Mouse (Mus musculus): ENCODE measurements around the gene Syt7.

Gene Syt7

DNA sequence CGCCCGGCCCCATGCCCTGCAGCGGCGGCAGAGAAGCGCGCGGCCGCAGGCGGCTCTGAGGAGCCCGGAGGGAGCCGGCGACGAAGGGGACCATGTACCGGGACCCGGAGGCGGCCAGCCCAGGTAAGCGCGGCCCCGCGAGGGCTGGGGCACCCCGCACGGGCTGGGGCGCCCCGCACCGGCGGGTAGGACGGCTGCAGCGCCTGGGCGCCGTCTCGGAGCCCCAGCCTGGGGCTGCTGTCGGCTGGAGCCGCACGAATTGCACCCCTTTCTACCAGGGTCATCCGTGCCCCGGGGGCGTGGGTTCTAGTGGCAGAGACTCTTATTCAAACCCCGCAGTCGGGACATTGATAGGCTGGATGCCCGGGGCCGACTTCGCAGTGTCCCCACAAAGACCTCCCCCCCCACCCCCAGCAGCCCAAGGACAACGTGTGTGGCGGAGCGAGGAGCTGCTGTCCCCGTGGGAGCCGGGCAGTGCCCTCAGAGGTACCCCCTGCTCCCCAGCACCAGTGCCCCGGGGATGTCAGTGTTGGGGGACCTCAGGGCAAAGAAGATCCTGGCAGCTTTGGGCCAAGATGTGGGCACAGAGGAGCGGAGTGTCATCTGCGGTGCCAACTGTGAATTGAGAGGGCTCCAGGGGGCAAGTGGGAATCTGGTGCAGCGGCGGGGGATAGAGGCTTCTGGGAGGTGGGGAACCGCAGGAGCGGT lies 655 bp downstream of the Syt7 start:
- DNase-seq = peak in 1 of 2 experiments; percentile 39

DNA sequence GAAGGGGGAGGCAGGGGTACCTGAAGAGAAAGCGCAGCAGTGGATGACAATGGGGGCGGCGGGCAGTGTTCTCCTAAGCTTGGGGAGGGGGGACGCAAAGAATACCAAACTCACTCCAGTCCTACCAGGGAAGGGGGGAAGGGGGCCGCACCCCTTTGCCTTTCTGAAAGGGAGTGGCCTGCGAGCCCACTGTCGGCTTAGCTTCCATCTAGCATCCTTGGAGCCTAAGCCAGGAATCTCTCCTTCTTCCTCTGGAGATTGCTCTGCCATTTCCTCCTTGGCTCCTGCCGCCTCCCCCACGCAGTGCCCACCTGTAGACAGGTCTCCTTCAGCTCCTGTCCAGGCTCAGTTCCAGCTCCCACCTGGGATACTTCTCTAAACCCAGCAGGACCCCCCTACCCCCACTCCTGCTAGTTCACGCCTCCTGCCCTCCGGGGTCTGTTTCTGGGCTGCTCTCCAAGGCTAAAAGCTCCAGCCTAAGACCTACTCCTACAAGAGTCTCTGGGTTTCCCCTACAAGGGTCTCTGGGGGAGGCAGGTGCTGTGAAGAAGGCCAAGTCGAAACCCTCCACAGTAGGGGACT lies 1.3 kb downstream of the Syt7 start:
- DNase-seq = no peak

DNA sequence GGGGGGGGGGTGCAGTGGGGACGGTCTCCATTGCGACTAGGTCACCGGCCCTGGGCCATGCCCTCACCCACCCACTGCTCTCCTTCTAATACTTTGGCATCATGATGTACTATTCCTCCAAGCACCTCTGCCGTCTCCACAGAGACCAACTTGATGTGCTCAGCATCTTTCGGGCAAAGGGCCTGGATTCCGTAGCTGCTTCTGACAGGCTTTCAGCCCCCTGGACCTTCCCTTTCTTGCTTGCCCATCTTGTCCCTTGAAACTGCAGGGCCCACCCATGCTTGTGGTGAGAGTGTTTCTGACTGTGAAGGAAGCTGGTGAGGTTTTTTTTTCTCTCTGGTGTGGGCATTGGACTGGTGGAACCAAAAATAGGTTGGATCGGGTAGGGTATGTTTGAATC lies 2.1 kb downstream of the Syt7 start:
- DNase-seq = no peak

DNA sequence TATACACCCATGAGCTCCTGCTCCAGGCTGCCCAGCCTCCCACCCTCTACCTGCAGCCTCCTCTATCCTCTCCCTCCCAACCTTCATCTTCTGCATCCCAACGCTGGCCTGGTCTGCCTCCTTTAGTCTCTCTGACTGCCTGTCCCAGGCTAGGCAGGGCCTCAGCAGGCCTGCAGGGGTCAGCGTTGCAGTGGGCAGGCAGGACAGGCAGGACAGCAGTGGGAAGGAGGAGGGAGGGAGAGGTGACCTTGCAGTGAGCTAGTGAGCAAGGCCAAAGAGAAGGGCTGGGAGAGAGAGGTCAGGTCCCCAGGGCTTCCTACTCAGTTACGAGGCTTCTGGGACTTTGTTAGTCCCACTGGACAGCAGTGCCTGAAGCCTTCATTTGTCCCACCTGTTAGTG lies 3.1 kb downstream of the Syt7 start:
- DNase-seq = peak; percentile 43 to 70

DNA sequence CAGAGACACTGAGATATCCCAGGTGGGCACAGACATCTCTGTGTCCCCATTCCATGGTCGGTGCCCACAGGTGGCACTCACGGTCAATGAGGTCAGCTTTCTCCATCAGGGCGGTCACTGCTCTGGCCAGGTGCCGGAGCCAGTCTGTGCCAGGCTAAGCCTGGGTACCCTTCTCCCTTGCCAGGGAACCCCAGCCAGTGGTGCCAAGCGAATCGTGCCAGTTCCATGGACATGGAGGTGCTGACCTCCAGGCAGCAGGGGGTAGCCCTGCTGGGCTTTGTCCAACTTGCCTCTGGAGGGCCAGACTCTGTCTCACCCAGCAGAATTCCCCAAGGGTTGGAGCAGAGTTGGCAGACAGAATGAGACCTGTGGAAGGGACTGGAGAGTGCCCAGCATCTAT lies 4.6 kb downstream of the Syt7 start:
- peak in 1 of 2 experiments; percentile 60 for DNase-seq

DNA sequence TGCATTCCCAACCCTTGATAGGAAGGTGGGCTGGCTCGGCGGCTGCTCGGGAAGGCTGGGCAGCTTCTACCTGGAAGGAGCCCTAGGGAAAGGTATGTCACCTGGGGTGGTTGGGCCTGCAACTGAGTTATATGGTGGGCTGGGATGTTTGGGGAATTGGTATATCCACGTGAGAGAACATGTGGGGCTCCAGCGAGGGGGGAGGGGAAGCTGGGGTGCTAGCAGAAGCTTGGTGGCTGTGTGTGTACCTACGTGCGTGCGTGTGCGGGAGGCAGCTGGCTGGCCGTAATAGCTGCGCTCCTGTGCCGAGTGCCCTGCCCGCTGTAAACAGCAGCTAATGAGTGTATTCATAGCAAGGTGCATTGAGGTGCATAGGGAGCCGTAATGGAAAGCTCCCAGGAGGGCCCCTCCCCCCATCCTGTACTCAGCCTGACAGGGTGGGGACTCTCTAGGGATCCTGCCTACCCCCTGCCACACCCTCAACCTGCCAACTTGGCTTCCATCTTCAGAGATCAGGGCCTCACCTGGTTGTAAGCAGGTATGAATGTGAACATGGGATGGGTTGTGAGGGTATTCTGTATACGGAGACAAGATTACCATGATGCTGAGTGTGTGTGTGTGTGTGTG lies 5.1 kb downstream of the Syt7 start:
- DNase-seq = no peak

DNA sequence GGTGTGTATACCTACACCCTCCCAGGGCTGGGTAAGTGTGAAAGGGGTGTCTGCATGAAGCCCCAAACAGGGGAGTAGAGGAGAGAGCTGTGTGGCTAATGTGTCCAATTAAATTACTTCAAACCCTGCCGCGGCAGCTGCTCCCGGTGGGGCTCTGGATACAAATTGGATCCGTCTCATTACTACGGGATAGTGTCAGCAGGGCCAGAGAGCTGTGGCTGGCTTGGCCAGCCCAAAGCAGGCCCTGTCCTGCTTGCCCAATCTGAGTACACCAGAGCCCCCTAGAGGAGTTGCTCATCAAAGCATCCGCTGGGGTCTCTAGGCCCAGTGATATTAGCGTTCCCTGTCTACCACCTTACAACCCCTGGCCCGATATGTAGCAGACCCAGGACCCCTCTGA lies 6.3 kb downstream of the Syt7 start:
- no peak for DNase-seq

DNA sequence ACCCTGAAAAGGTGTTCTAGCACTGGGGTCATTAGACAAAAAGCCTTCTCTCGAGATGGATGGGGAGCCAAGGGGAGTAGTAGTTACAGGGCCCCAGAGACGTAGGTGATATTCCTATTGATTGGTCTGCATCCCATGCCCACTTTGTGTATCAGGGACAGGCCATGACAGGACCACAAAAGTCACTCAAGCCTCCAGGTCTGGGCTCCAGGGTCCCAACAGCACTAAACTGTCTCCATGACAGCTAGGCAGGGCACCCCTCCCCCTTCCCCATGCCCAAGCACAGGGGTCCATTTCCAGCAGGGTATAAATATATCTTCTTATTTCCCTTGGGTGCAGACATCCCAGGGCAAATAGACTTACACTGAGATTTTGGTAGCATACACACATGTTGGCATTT lies 8.1 kb downstream of the Syt7 start:
- no peak for DNase-seq

DNA sequence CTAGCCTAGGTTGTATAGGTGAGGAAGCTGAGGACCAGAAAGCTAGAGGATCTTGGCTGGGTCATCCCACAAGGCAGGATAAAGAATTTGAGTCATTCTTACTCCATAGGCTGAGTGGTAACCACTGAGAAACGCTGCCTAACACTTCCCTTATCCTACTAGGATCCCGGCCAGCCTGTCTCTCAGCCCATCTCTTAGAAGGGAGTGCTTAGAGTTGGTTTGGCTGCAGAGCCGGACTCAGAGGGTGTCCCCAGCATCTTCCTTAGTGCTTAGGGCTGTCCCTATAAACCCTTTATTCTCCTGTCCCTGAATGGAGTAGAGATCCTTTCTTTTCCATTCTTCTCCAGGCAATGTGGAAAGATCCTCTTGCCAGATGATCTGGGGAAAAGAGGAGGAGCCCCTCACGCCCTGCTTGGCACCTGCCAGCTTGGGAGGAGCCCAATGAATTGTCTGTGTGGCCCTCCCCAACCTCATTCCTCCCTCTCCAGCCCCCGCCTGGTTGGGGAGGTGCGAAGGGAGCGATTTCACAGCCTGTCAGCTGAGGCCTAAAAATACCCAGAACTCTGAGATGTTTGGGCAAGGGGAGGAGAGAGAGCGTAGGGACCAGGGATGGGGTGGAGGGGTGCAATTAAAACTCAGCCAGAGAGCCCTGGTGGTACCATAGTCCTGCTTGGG lies 8.7 kb downstream of the Syt7 start:
- DNase-seq = no peak

DNA sequence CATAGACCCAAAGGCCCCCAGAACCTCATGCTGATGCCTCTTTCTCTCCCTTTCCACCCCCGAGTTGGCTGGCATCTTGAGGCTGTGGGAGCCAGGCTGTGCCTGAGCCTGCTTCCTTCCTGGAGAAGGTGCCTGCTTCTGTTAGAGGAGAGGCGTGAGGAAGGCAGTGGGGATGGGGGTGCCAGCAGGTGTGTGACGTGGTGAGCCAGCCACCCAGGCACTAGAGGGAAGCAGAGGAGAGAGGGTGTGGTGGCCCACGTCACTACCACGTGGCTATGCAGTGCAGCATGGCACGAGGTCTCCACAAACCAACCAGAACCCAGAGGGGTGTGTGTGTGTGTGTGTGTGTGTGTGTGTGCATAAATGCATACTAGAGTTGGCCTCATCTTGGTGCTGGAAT lies 9.4 kb downstream of the Syt7 start:
- no peak for DNase-seq

DNA sequence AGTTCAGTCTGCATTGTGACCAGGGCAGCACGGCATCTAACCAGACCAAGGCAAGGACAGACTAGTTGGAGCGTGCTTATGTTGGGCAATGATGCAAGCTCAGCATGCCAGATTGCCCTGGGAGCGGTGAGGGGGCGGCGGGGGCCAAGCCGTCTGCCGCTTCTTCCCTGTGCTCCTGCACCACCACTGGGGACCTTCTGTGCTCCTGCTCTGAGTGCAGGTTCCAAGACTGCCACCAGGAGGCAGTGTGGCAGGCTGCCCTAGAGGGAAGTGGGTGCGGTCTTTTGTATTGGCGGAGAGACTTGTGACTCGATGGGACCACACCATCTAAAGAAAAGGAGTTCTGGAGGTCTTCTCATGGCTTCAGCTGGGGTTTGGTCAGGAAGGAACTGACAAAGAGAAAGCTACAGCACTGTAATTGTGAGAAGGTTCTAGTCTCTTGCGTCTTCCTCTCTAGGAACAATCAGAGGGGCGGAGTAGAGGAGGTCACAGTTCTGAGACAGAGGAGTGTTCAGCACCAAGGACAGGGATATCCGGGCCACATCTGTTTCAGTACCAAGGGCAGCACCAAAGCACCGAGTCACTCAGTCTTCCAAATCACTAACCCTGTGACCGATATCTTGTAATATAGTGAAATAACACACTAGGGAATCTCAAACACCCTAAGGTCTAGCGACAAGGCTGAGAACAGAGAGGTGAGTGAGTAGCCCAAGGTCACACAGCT lies 14.0 kb downstream of the Syt7 start:
- DNase-seq = peak; percentile 64 to 78

DNA sequence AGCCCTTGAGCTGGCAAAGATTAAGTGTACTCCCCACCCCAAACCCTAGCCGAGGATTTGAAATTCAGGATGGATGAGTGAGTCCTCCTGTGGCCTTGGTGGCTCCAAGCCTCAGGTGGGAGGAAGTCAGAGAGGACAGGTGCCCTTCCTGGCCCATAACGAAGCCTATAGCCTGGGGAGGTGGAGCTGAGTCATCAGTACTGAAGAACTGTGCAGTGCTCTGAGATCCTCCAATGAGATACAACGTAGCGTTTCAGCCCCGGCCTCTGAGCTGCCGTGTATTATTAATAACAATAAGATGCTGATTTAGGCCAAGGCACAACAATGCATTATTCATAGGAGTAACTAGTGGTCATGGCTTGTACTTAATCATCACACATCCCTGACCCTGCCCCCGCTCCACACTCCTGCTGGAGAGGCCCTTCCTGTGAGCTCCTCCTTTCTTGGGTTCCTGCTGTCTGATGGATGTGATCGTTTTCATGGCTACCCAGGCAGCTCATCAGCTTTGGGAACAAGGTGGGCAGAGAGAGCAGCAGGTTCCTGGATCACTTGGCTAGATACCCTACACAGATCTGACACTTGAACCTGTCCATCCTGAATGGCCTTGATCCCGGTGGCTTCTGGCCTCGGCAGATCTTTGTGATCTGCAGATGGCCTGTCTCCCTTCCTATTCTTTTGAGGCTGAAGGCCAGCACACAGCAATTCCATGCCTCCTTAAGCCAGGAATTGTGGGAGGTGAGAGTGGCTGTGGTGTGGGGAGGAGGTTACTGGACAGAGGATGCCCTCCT lies 14.9 kb downstream of the Syt7 start:
- DNase-seq = no peak

DNA sequence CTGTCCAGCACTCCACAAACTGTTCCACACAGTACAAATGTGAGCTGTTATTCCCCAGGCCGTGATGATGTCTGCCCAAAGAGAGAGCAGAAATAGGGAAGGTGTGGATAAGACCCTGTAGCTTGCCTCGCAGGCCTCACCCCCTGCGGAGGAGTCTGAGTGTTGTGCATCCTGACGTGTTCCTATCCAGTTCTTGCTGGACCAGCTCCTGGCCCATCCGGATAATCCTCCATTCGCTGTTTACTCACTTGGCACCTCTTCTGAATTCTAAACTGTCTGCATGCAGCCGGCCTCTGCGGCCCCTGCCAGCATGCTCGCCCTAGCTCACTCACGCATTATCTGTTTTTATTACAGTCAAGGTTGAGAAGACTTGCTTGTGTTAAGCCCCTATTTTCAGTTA lies 15.5 kb downstream of the Syt7 start:
- no peak for DNase-seq

DNA sequence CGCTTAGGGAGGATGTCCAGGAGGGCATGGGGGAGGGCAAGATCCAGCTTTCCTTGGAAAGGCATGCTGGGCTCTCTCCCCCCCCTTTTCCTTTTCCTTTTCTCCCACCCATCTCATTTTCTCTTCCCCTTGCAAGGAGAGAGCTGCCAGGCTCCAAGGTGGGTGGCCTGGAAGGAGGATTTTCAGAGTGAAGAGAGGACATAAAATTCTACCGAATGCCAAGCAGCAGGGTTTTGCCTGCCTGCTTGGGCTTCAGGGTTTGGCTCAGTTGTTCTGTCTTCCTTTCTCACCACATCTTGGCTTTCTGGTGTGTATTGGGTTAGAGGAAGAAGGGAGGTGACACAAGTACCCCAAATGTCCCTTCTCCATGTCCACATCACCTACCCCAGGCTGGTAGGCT lies 16.0 kb downstream of the Syt7 start:
- no peak for DNase-seq

DNA sequence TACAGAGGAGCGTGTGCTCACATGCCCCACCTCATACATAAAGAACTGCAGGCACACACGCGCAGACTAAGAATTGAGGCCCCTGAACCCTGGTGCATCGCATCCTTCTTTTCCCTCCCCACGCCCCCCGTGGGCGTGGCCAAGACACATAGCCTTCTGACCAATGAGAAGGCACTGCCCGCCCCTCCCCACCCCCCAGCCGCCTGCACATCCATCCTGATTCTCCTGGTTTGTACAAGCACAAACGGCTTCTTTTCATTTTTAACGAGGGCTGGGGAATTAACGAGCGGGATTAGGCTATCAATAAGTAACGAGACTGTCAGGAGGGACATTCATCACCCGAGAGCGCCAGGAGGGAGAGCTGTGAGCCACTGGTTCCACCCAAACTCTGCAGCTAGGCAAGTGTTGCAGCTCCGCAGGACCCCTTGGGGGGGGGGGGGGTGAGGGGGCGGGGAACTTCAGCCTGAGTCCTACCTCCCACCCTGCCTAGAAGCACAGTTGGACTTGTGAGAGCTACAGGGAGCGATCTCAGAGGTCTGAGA lies 24.9 kb downstream of the Syt7 start:
- DNase-seq = peak in 1 of 2 experiments; percentile 57

DNA sequence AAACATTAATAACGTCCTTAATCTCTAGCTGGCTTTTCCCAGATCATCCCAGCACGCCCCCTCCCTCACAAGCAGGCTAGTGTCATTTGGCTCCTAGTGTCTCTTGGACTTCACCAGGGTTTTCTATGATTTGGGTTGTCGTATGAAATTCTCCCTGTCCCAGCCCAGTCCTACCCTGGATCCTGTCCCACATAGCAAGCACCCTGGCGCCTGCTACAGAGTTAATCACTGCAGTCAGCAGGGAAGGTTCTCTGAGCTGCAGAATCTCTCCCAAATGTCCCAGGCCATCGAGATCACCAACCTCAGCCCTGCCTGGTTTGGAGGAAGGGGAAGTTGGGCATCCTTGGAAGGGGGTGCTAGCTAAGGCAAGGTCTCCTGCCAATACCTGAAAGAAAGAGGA lies 26.6 kb downstream of the Syt7 start:
- no peak for DNase-seq

DNA sequence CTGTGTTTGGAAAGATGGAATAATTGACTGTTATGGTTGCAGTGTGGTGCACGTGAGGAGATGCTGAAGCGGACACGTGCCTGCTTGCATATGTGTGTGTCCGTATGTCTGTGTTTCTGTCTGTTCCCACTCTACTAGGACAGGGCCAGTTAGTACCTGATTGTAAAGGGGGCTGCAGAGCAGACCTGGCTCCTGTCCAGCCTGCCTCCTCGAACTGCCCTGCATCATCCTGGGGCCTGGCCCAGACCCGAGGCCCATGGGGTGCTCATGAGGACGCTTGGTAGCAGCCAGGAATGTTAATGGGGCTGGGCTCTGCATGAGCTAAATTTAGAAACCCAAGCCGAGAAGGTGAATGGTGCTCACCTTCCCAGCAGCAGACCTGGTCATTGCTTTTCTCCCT lies 28.0 kb downstream of the Syt7 start:
- DNase-seq = peak; percentile 33 to 81

DNA sequence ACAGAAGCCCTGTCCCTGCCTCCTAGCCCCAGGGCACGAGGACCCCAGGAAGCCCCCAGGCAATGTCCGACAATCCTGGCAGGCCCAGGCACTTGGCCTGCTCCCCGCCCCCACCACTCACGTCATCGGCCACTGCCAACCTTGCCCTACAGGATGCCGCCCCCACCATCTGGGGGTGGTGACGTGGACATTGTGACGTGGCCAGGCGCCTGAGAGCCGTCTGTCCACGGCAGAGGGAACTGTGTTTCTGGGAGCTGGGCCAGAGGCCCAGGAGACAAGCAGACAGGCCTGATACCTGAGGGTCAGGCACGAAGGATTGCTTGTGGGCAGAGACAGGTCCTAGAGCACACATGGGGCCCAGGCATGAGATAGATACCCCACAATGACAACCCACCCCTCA lies 28.5 kb downstream of the Syt7 start:
- DNase-seq = peak; percentile 11 to 73

DNA sequence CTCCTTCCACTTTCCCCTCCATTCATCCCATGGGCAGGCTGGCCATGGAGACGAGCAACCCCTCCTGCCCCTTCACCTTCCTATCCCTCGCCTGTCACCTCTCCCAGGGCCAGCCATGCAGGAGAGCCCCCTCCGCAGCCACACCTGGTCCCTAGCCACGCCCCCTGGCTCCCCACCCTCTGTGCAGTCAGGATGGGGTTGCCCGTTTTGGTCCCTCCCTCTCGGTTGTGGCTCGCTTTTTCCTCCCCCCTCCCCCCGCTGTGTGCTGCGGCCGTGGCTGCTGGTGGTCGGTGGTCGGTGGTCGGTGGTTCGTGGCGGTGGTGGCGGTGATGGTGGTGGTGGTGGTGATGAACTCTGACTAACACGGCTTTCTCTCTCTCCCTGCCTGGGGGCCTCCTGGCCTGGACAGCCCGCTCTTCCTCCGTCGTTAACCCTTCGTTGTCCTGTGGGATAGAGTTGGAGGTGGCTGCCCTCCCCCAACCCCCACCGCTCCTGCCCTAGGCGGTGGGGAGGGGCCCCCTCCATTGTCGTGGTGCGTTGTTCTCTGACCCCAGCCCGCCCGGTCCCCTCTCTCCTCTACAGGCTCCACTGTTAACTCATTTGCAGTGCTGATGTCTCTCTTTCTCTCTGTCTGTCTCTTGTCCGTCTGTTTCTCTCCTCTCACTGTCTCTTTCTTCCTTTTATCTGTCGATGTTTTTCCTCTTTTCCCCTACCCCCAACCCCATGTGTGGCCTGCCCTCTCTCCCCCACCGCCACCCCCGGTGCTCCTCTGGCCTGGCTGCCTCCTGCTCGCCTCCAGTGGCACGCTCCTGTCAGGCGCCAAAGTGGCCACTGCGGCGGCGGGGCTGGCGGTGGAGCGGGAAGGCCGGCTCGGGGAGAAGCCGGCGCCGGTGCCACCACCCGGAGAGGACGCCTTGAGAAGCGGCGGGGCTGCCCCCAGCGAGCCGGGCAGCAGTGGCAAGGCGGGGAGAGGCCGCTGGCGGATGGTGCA lies 33.4 kb downstream of the Syt7 start:
- DNase-seq = no peak

DNA sequence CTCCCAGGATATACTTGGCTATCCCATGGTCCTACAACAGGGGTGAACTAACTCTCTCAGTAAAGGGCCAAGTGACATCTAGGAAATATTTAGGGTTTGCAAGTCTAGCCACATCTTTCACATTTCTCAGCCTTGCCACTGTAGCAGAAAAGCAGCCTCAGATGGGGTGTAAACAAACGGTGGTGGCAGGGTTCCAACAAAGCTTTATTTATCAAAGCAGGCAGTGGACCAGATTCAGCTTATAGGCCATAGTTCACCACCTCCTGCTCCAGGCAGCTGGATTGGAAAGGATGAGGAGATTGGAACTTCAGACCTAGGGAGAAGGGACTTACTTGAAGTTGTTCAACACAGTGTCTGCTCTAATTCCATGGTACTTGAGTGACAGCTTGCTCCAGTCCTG lies 35.9 kb downstream of the Syt7 start:
- peak in 1 of 2 experiments; percentile 56 for DNase-seq
